Mouse (Mus musculus): Measurements from ENCODE around the gene Zswim5.

- no peak for TF ChIP-seq CTCF (IDR thresholded peaks at IDR 0.05; ENCODE audit: insufficient read depth, low read length)
- TF ChIP-seq POLR2A (IDR thresholded peaks at IDR 0.05; ENCODE audit: borderline replicate concordance, extremely low read depth, low read depth, low read length), result no peak
These were observed 564 bp upstream of the Zswim5 start for GRCm38 (mm10) chr4:116876630-116876994.

Data from lung, adult 2 months (tissue).